Mouse (Mus musculus): Measurements from ENCODE around the gene Cdk9. TPM values are rescaled to one million over a fixed set of nuclear protein-coding genes. Genes with fewer than 3 reads are reported as not detected.

The Cdk9 gene
- total and polyA plus RNA-seq, 3 experiments = 31.7 to 129 (median 68.7) TPM

DNA sequence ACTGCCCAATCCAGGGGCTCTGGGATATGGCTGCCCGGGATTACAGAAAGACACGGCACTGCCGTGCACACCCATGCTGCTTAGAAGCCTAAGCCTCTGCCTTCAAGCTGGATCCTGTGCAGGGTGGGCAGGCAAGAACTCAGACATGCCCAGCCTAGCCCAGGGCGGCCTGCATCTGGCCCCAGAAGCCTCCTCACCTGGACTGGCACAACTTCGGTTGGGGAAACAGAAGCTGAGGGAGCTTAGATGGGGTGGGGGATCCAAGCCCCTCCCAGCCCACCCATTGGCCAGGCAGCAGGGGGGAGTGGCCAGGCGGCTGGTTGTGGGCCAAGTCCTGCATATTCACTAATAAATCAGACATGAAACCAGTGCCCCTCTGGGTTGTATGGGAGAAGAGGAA, 31.1 kb downstream of the Cdk9 start:
- no peak overlapping the region for H3K4me3 ChIP-seq (ENCODE audit: low read depth, low read length)
- TF ChIP-seq GATA2 (IDR thresholded peaks at IDR 0.05; ENCODE audit: borderline replicate concordance, low read depth, low read length) (no peak), POLR2AphosphoS5 (IDR thresholded peaks at IDR 0.05; ENCODE audit: insufficient replicate concordance, low read depth, low read length) (no peak), GATA1 (IDR thresholded peaks at IDR 0.05; ENCODE audit: borderline replicate concordance, low read length) (no peak), CTCF (IDR thresholded peaks at IDR 0.05; ENCODE audit: low read depth, low read length) (no peak), TAL1 (conservative IDR thresholded peaks at IDR 0.05; ENCODE audit: low read depth, low read length) (no peak)
- H3K9me3 ChIP-seq (replicated peaks) = peaks cover 2% of the 10 kb centered on the region; the same call in 1 of the 2 replicates
- H3K4me1 ChIP-seq (ENCODE audit: insufficient read depth, low read depth, low read length) = peaks cover 16% of the 10 kb centered on the region
- ATAC-seq (ENCODE audit: extremely low read depth, insufficient number of reproducible peaks, low FRiP score, poor library complexity, severe bottlenecking) (no peak), DNase-seq (ENCODE audit: low spot score) (no peak)
- peaks cover 93% of the 10 kb centered on the region for H3K36me3 ChIP-seq (replicated peaks)
- H3K27me3 ChIP-seq (ENCODE audit: insufficient read depth, low read length) = no peaks in the 10 kb centered on the region

DNA sequence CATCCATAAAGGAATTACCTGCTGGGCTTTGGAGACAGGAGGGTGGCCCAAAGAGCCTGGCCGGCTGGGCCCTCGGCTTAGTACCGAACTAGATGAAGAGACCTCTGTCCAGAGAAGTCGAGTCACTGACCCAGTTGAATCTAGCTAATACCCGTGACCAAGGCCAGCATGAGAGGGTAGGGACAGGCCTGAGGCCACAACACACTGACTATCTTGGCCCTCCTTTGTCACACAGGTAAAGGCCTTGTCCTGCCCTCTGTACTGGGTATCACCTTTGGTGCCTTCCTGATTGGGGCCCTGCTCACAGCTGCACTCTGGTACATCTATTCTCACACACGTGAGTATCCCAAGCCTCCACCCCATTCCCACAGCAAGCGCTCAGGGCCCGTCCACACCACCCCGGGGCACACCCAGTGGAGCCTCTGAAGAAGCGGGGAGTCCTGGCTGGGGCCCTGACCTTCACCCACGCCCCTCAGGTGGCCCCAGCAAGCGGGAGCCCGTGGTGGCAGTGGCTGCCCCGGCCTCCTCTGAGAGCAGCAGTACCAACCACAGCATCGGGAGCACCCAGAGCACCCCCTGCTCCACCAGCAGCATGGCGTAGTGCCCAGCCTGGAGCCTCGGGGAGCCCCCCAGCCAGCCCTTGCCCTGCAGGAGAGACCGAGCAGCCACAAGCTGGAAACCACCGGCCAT, 31.8 kb downstream of the Cdk9 start:
- Histone ChIP-seq H3K36me3 (replicated peaks) (peaks cover 86% of the 10 kb centered on the region), H3K9me3 (replicated peaks) (peaks cover 3% of the 10 kb centered on the region; the same call in 1 of the 2 replicates), H3K4me3 (ENCODE audit: low read depth, low read length) (no peak overlapping the region), H3K27me3 (ENCODE audit: insufficient read depth, low read length) (no peaks in the 10 kb centered on the region), H3K4me1 (ENCODE audit: insufficient read depth, low read depth, low read length) (peaks cover 16% of the 10 kb centered on the region)
- DNase-seq (ENCODE audit: low spot score) (no peak), ATAC-seq (ENCODE audit: extremely low read depth, insufficient number of reproducible peaks, low FRiP score, poor library complexity, severe bottlenecking) (no peak)
- TF ChIP-seq TAL1 (conservative IDR thresholded peaks at IDR 0.05; ENCODE audit: low read depth, low read length) = no peak
- TF ChIP-seq GATA1 (IDR thresholded peaks at IDR 0.05; ENCODE audit: borderline replicate concordance, low read length) = no peak
- TF ChIP-seq CTCF (IDR thresholded peaks at IDR 0.05; ENCODE audit: low read depth, low read length) = no peak
- no peak for TF ChIP-seq POLR2AphosphoS5 (IDR thresholded peaks at IDR 0.05; ENCODE audit: insufficient replicate concordance, low read depth, low read length)
- no peak for TF ChIP-seq GATA2 (IDR thresholded peaks at IDR 0.05; ENCODE audit: borderline replicate concordance, low read depth, low read length)

DNA sequence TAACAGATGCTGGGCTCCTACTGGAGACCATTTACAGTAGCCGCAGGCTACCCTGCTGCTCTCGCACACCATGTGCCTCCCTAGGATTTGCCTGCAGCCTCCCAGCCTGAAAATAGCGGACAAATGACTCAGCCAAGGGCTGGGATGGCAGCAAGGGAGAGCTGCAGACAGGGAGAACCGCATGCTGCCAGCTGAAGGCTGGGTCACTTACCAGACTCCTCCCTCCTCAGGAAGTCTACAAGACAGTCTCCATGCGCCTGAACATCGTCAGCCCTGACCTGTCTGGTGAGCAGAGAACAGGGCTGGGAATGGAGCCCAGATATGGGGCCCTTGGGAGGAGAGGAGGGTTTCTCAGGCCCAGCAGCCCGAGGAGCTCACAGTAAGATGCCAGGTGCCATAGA, 32.8 kb downstream of the Cdk9 start:
- ATAC-seq (ENCODE audit: extremely low read depth, insufficient number of reproducible peaks, low FRiP score, poor library complexity, severe bottlenecking) = no peak
- Histone ChIP-seq H3K4me1 (ENCODE audit: insufficient read depth, low read depth, low read length) (peaks cover 16% of the 10 kb centered on the region), H3K9me3 (replicated peaks) (peaks cover 3% of the 10 kb centered on the region; the same call in 1 of the 2 replicates), H3K36me3 (replicated peaks) (peaks cover 80% of the 10 kb centered on the region), H3K27me3 (ENCODE audit: insufficient read depth, low read length) (no peaks in the 10 kb centered on the region), H3K4me3 (ENCODE audit: low read depth, low read length) (no peak overlapping the region)
- no peak for TF ChIP-seq POLR2AphosphoS5 (IDR thresholded peaks at IDR 0.05; ENCODE audit: insufficient replicate concordance, low read depth, low read length)
- no peak for TF ChIP-seq GATA1 (IDR thresholded peaks at IDR 0.05; ENCODE audit: borderline replicate concordance, low read length)
- no peak for TF ChIP-seq TAL1 (conservative IDR thresholded peaks at IDR 0.05; ENCODE audit: low read depth, low read length)
- no peak for TF ChIP-seq CTCF (IDR thresholded peaks at IDR 0.05; ENCODE audit: low read depth, low read length)
- no peak for TF ChIP-seq GATA2 (IDR thresholded peaks at IDR 0.05; ENCODE audit: borderline replicate concordance, low read depth, low read length)
- no peak for DNase-seq (ENCODE audit: low spot score)

DNA sequence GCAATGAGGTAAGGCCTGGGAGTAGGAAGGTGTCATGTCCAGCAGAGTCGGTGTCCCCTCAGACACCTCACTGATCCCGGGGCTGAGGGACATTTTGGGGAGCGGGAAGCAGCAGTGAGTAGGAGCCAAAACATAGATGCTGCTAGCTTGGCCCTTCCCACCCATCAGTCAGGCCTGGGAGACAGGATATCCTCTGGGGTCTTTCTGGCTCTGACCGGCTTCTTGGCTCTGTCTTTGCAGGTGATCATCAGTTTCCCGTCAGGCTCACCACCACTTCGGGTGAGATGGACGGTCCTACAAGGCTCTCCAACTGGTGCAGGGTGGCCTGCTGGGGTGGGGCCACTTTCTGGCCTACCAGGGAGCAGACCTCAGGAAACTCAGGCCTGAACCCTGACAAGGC, 35.2 kb downstream of the Cdk9 start:
- H3K4me1 ChIP-seq (ENCODE audit: insufficient read depth, low read depth, low read length) = peaks cover 25% of the 10 kb centered on the region

DNA sequence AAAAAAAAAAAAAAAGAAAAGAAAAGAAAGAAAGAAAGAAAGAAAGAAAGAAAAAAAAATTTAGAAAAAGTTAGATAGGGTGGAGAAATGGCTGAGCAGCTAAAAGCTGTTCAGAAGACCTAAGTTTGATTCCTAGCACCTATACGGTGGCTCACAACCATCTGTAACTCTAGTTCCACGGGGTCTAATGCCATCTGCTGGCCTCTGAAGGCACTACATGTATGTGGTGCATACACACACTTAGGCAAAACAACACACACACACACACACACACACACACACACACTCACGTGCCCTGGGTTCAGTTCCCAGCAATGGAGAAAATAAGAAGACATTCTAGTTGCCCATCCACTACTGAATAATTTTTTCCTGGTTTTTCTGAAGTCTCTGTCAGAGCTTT, 36.1 kb downstream of the Cdk9 start:
- no peak overlapping the region for H3K4me3 ChIP-seq (ENCODE audit: low read depth, low read length)
- peaks cover 76% of the 10 kb centered on the region for H3K36me3 ChIP-seq (replicated peaks)
- ATAC-seq (ENCODE audit: extremely low read depth, insufficient number of reproducible peaks, low FRiP score, poor library complexity, severe bottlenecking) (no peak), DNase-seq (ENCODE audit: low spot score) (no peak)
- H3K9me3 ChIP-seq (replicated peaks) = peaks cover 3% of the 10 kb centered on the region; the same call in 1 of the 2 replicates
- TF ChIP-seq GATA1 (IDR thresholded peaks at IDR 0.05; ENCODE audit: borderline replicate concordance, low read length) (no peak), POLR2AphosphoS5 (IDR thresholded peaks at IDR 0.05; ENCODE audit: insufficient replicate concordance, low read depth, low read length) (no peak), CTCF (IDR thresholded peaks at IDR 0.05; ENCODE audit: low read depth, low read length) (no peak), GATA2 (IDR thresholded peaks at IDR 0.05; ENCODE audit: borderline replicate concordance, low read depth, low read length) (no peak), TAL1 (conservative IDR thresholded peaks at IDR 0.05; ENCODE audit: low read depth, low read length) (no peak)
- peaks cover 25% of the 10 kb centered on the region for H3K4me1 ChIP-seq (ENCODE audit: insufficient read depth, low read depth, low read length)
- peaks cover 8% of the 10 kb centered on the region; the same call in 1 of the 2 replicates for H3K27me3 ChIP-seq (ENCODE audit: insufficient read depth, low read length)

More for the DNA sequence above, 35.2 kb downstream of the Cdk9 start:
- H3K36me3 ChIP-seq (replicated peaks) = peaks cover 76% of the 10 kb centered on the region
- no peak overlapping the region for H3K4me3 ChIP-seq (ENCODE audit: low read depth, low read length)
- ATAC-seq (ENCODE audit: extremely low read depth, insufficient number of reproducible peaks, low FRiP score, poor library complexity, severe bottlenecking) (no peak), DNase-seq (ENCODE audit: low spot score) (no peak)
- H3K9me3 ChIP-seq (replicated peaks) = peaks cover 3% of the 10 kb centered on the region; the same call in 1 of the 2 replicates
- no peak for TF ChIP-seq GATA2 (IDR thresholded peaks at IDR 0.05; ENCODE audit: borderline replicate concordance, low read depth, low read length)
- TF ChIP-seq GATA1 (IDR thresholded peaks at IDR 0.05; ENCODE audit: borderline replicate concordance, low read length) = no peak
- no peak for TF ChIP-seq POLR2AphosphoS5 (IDR thresholded peaks at IDR 0.05; ENCODE audit: insufficient replicate concordance, low read depth, low read length)
- no peak for TF ChIP-seq TAL1 (conservative IDR thresholded peaks at IDR 0.05; ENCODE audit: low read depth, low read length)
- TF ChIP-seq CTCF (IDR thresholded peaks at IDR 0.05; ENCODE audit: low read depth, low read length) = no peak
- peaks cover under 1% of the 10 kb centered on the region; the same call in 1 of the 2 replicates for H3K27me3 ChIP-seq (ENCODE audit: insufficient read depth, low read length)

DNA sequence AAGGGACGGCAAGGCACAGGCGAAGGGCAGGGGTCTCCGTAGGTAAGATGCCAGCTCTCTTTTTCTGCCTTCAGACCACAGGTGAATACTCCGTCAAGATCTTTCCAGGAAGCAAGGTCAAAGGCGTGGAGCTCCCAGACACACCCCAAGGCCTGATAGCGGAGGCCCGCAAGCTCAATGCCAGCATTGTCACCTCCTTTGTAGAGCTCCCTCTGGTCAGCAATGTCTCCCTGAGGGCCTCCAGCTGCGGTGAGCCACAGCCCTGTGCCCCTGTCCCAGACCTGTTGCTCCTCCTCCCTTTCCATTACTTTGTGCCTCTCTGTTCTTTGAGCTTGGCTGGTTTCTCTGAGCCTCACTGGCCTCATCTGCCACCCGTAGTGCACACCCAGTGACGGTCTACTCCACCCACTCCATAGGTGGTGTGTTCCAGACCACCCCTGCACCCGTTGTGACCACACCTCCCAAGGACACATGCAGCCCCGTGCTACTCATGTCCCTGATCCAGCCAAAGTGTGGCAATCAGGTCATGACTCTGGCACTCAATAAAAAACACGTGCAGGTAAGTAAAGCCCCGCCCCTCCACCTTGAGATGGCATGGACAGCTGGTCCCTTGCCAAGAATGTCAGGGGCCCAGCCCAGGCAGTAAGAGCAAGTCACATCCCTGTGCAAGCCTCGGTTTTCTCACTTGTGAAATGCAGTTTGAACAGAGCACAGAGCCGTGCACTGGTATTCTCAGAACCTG, 39.5 kb downstream of the Cdk9 start:
- ATAC-seq (ENCODE audit: extremely low read depth, insufficient number of reproducible peaks, low FRiP score, poor library complexity, severe bottlenecking) (no peak), DNase-seq (ENCODE audit: low spot score) (no peak)
- Histone ChIP-seq H3K4me1 (ENCODE audit: insufficient read depth, low read depth, low read length) (peaks cover 19% of the 10 kb centered on the region), H3K36me3 (replicated peaks) (peaks cover 66% of the 10 kb centered on the region), H3K27me3 (ENCODE audit: insufficient read depth, low read length) (peaks cover 16% of the 10 kb centered on the region; the same call in 1 of the 2 replicates), H3K4me3 (ENCODE audit: low read depth, low read length) (no peak overlapping the region), H3K9me3 (replicated peaks) (peaks cover 3% of the 10 kb centered on the region; the same call in 1 of the 2 replicates)
- TF ChIP-seq POLR2AphosphoS5 (IDR thresholded peaks at IDR 0.05; ENCODE audit: insufficient replicate concordance, low read depth, low read length) = no peak
- no peak for TF ChIP-seq GATA1 (IDR thresholded peaks at IDR 0.05; ENCODE audit: borderline replicate concordance, low read length)
- TF ChIP-seq CTCF (IDR thresholded peaks at IDR 0.05; ENCODE audit: low read depth, low read length) = no peak
- TF ChIP-seq GATA2 (IDR thresholded peaks at IDR 0.05; ENCODE audit: borderline replicate concordance, low read depth, low read length) = no peak
- no peak for TF ChIP-seq TAL1 (conservative IDR thresholded peaks at IDR 0.05; ENCODE audit: low read depth, low read length)

All from G1E (cell line).